Mouse (Mus musculus): ENCODE data around the gene Plau. TPM values are rescaled to one million over a fixed set of nuclear protein-coding genes. Genes with fewer than 3 reads are reported as not detected.

Gene Plau
- polyA plus RNA-seq, 1 experiment, result 0.73 TPM

DNA sequence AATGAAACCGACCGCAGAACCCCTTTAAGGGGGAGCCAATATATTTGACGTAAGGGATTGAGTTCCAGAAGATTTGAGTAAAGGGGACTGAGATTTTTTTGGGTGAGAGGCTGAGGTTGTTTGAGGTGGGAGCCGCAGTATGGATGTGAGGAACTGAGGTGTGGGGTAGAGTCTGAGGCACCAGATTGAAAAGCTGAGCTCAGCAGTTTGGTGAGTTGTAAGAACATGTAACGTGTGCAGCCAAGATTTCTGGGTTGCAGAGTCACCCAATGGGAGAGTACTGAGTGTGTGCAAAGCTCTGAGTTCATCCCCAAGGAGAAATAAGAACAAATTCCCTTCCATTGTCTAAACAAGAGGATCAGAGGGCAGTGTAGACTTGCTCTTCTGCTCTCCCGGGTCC is 38.2 kb upstream of the Plau start:
- no peaks in the 10 kb centered on the region for H3K36me3 ChIP-seq (ENCODE audit: control insufficient read depth, insufficient read depth, low read length)
- no peak overlapping the region for H3K27ac ChIP-seq (ENCODE audit: control insufficient read depth, insufficient read depth, low read depth, low read length)
- H3K4me3 ChIP-seq (ENCODE audit: control insufficient read depth, low read depth, low read length), result no peak overlapping the region

DNA sequence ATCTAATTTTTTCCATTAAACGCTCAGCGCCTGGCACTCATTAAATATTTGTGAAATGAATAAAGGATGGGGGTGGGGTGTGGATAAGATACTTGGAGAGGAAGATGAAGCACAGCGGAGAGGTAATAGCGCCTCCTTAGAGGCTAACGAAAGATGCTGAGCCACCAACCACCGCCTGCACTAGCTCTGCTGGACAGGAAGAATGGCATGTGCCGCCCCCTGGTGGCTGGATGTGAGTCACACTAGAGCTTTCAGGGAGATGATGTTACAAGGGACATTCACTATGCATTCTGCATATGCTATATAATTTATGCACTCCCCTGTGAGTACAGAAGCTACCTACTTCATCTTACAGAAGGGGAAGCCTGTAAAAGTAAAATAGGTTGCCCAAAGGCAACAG is 37.7 kb upstream of the Plau start:
- H3K27ac ChIP-seq (ENCODE audit: control insufficient read depth, insufficient read depth, low read depth, low read length), result no peak overlapping the region
- no peak for TF ChIP-seq POLR2A (IDR thresholded peaks at IDR 0.05; ENCODE audit: control insufficient read depth, low read depth, low read length)
- peak; percentile 95 for TF ChIP-seq CTCF (IDR thresholded peaks at IDR 0.05; ENCODE audit: control insufficient read depth, insufficient read depth, insufficient replicate concordance, low read depth, low read length)
- no peaks in the 10 kb centered on the region for H3K27me3 ChIP-seq (ENCODE audit: control insufficient read depth, insufficient read depth, low read length)
- H3K36me3 ChIP-seq (ENCODE audit: control insufficient read depth, insufficient read depth, low read length), result no peaks in the 10 kb centered on the region
- H3K4me3 ChIP-seq (ENCODE audit: control insufficient read depth, low read depth, low read length), result no peak overlapping the region
- H3K4me1 ChIP-seq (ENCODE audit: control insufficient read depth, insufficient read depth, low read length), result peaks cover 11% of the 10 kb centered on the region

More for the DNA sequence above, 38.2 kb upstream of the Plau start:
- H3K4me1 ChIP-seq (ENCODE audit: control insufficient read depth, insufficient read depth, low read length), result peaks cover 7% of the 10 kb centered on the region
- TF ChIP-seq CTCF (IDR thresholded peaks at IDR 0.05; ENCODE audit: control insufficient read depth, insufficient read depth, insufficient replicate concordance, low read depth, low read length) (no peak), POLR2A (IDR thresholded peaks at IDR 0.05; ENCODE audit: control insufficient read depth, low read depth, low read length) (no peak)
- H3K27me3 ChIP-seq (ENCODE audit: control insufficient read depth, insufficient read depth, low read length), result no peaks in the 10 kb centered on the region

DNA sequence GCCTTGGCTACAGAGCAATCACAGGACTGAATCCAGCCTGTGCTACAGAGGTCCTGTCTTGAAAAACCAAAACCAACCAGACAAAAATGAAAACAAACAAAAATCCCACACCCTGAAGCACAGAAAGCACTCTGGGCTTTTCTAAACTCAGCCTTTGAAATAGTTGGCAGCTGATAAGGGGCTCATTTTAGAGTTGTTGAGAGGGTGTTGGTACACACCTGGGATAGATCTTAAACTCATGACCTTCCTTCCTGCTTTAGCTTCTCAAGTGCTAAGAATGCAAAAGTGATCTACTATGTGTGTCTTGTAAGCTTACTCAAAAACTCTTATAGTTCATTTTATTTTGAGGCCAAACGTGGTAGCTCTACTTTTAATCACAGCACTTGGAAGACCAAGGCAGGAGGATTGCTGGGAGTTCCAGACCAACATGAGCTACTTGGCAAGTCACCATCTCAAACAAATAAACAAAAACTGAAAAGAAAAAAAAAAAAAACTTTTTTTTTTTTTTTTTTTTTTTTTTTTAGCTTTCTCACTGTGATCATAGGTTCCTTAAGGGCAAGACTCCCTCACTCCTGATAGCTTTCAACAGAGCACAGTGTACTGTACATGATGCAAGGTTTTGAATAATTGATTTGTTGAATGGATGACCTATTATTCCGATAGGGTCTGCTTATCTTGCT is 33.4 kb upstream of the Plau start:
- H3K4me3 ChIP-seq (ENCODE audit: control insufficient read depth, low read depth, low read length), result no peak overlapping the region
- TF ChIP-seq CTCF (IDR thresholded peaks at IDR 0.05; ENCODE audit: control insufficient read depth, insufficient read depth, insufficient replicate concordance, low read depth, low read length), result no peak
- TF ChIP-seq POLR2A (IDR thresholded peaks at IDR 0.05; ENCODE audit: control insufficient read depth, low read depth, low read length), result no peak

DNA sequence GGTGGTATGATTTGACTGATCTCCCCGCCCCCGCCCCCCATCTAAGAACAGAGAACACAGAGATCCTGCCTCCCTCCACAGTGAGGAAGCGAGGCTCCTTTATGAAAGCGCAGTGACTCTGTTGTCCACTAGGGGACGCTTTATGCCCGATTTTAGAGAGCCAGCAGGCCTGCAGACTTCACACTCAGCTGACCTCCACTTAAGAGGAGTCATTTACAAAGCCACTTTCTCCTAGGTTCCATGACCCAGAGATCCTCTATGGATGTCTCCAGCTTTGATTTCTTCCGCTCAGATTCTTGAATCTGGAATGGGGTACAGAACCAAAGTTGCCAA is 32.9 kb upstream of the Plau start:
- H3K27ac ChIP-seq (ENCODE audit: control insufficient read depth, insufficient read depth, low read depth, low read length), result no peak overlapping the region
- no peak overlapping the region; the same call in 1 of the 2 replicates for H3K4me3 ChIP-seq (ENCODE audit: control insufficient read depth, low read depth, low read length)
- no peaks in the 10 kb centered on the region for H3K36me3 ChIP-seq (ENCODE audit: control insufficient read depth, insufficient read depth, low read length)
- TF ChIP-seq POLR2A (IDR thresholded peaks at IDR 0.05; ENCODE audit: control insufficient read depth, low read depth, low read length) (no peak), CTCF (IDR thresholded peaks at IDR 0.05; ENCODE audit: control insufficient read depth, insufficient read depth, insufficient replicate concordance, low read depth, low read length) (peak; percentile 96)
- H3K4me1 ChIP-seq (ENCODE audit: control insufficient read depth, insufficient read depth, low read length), result peaks cover 5% of the 10 kb centered on the region
- no peaks in the 10 kb centered on the region for H3K27me3 ChIP-seq (ENCODE audit: control insufficient read depth, insufficient read depth, low read length)

More for the DNA sequence above, 33.4 kb upstream of the Plau start:
- H3K4me1 ChIP-seq (ENCODE audit: control insufficient read depth, insufficient read depth, low read length), result peaks cover 7% of the 10 kb centered on the region
- no peak overlapping the region for H3K27ac ChIP-seq (ENCODE audit: control insufficient read depth, insufficient read depth, low read depth, low read length)
- no peaks in the 10 kb centered on the region for H3K36me3 ChIP-seq (ENCODE audit: control insufficient read depth, insufficient read depth, low read length)
- no peaks in the 10 kb centered on the region for H3K27me3 ChIP-seq (ENCODE audit: control insufficient read depth, insufficient read depth, low read length)

DNA sequence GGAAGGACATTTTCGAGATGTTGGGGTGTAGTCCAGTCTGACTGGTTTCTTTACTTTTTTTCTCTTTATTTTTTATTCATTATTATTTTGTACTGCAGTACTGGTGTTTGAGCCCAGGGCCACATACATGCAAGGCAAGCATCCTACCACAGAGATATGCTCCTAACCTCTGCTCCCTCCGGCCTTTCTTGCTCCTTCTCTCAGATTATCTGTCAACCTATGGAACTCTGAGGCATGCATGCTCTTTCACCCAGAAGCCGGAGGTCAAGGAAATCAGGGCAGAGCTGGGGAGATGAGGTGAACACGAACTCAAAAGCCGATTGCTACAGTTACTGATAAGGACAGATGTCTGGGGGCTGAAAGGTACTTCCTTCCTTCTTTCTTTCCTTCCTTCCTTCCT is 32.0 kb upstream of the Plau start:
- Histone ChIP-seq H3K4me1 (ENCODE audit: control insufficient read depth, insufficient read depth, low read length) (peaks cover 5% of the 10 kb centered on the region), H3K4me3 (ENCODE audit: control insufficient read depth, low read depth, low read length) (no peak overlapping the region), H3K27ac (ENCODE audit: control insufficient read depth, insufficient read depth, low read depth, low read length) (no peak overlapping the region), H3K36me3 (ENCODE audit: control insufficient read depth, insufficient read depth, low read length) (no peaks in the 10 kb centered on the region), H3K27me3 (ENCODE audit: control insufficient read depth, insufficient read depth, low read length) (no peaks in the 10 kb centered on the region)
- no peak for TF ChIP-seq CTCF (IDR thresholded peaks at IDR 0.05; ENCODE audit: control insufficient read depth, insufficient read depth, insufficient replicate concordance, low read depth, low read length)

DNA sequence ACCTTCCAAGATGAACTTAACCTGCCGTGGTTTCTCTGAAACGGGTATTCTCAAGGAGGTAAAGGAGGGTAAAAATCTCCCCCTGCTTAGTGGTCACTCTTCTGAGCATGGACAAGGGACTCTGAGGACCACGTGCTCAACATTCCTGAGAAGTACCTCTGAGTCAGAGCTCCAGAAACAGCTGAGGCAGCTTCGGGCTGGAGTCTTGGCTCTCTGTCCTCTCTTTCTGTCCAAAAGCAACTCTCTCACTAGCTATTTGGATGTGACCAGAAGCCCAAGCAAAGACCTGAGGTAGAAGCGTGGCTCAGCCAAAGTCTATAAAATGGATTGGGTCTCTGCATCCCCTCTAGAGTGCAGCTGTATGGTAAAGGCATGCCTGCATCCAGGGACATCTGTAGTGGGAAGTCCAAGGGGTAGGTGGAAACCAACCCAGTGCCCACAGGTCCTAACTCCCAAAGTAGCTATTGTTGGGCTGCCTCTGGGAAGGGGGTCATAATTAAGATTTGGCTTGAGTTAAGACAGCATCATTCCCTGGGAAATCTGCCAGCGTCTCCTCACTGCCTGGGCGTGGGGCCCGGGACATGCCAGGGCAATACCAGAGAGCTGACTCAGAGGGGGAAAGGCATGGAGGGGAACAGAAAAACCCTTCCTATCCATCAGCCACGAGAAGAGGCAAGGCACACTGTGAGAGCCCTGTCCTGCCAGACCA is 31.3 kb upstream of the Plau start:
- H3K4me3 ChIP-seq (ENCODE audit: control insufficient read depth, low read depth, low read length), result no peak overlapping the region
- H3K27ac ChIP-seq (ENCODE audit: control insufficient read depth, insufficient read depth, low read depth, low read length), result no peak overlapping the region
- no peaks in the 10 kb centered on the region for H3K36me3 ChIP-seq (ENCODE audit: control insufficient read depth, insufficient read depth, low read length)
- TF ChIP-seq CTCF (IDR thresholded peaks at IDR 0.05; ENCODE audit: control insufficient read depth, insufficient read depth, insufficient replicate concordance, low read depth, low read length) (no peak), POLR2A (IDR thresholded peaks at IDR 0.05; ENCODE audit: control insufficient read depth, low read depth, low read length) (no peak)
- H3K4me1 ChIP-seq (ENCODE audit: control insufficient read depth, insufficient read depth, low read length), result peaks cover 5% of the 10 kb centered on the region
- H3K27me3 ChIP-seq (ENCODE audit: control insufficient read depth, insufficient read depth, low read length), result no peaks in the 10 kb centered on the region

DNA sequence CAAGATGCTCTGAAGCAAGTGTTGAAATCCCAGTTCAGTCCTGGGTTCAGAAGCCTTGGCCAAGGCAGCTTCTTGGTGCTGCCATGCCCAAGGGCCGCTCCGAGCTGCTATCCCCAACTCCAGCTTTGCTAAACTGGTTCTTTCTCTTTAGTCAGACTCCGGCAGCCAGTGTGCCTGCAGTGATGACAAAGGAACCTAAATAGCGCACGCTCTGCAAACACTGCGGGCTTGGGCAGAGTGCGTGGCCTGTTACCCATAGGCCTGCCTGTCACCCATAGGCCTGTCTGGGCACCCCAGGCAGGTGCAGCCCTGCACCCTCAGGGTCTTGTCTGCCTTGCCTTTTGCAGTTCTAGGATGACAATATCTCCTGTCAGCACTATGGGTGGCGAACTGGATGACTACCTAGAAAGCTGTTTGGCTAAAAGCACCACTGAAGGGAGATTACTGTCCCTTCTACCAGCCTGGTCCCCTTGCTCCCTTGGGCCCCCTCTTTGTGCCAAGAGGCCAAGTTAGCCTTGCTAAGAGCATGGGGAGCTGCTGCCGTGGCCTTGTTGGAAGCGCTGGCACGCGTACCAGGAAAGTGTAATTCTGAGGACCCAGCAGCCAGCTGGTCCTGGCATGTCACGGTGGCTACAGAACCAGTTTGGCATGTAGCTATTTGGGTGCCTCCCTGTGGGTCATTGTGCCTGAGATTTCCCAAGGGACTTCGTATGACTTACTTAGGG is 30.2 kb upstream of the Plau start:
- Histone ChIP-seq H3K36me3 (ENCODE audit: control insufficient read depth, insufficient read depth, low read length) (no peaks in the 10 kb centered on the region), H3K27me3 (ENCODE audit: control insufficient read depth, insufficient read depth, low read length) (no peaks in the 10 kb centered on the region), H3K27ac (ENCODE audit: control insufficient read depth, insufficient read depth, low read depth, low read length) (no peak overlapping the region), H3K4me1 (ENCODE audit: control insufficient read depth, insufficient read depth, low read length) (peaks cover 5% of the 10 kb centered on the region), H3K4me3 (ENCODE audit: control insufficient read depth, low read depth, low read length) (no peak overlapping the region)
- TF ChIP-seq POLR2A (IDR thresholded peaks at IDR 0.05; ENCODE audit: control insufficient read depth, low read depth, low read length), result no peak
- TF ChIP-seq CTCF (IDR thresholded peaks at IDR 0.05; ENCODE audit: control insufficient read depth, insufficient read depth, insufficient replicate concordance, low read depth, low read length), result no peak

Measured in testis, adult 2 months (tissue).